Mouse (Mus musculus): Measurements from ENCODE around the gene Pou2f3. TPM values are rescaled to one million over a fixed set of nuclear protein-coding genes. Genes with fewer than 3 reads are reported as not detected.

The Pou2f3 gene
- polyA plus RNA-seq, 1 experiment = 0.46 TPM

DNA sequence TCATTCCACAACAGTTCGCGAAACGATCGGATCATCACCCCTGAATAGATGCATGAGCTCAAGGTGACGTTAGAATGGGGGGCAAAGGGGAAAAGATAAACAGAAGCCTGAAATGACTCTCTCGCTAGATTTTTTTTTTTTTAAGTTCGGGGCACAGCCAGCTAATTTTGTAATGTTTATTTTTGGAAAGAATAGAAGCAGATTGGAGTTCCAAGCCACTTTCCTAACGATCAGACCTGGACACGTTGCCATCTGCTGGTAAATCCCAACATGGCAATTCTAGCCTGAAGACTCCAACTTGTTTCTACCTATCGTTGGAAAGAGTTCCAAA lies 103.0 kb downstream of the Pou2f3 start, which contains the start of gene Arhgef12:
Gene Arhgef12 (minus strand): TSS at position 53 of the 331 bp plus-strand sequence.
- peak within 1 kb of the TSS; percentile 73 for H3K4me3 ChIP-seq (replicated peaks; ENCODE audit: extremely low read depth, low read depth, low read length)
- DNase-seq = peak; percentile 51
- peaks cover 14% of the 10 kb centered on the region for H3K4me1 ChIP-seq (ENCODE audit: control insufficient read depth, insufficient read depth, low read length)
- 6% methylated on average over 10 of the region's 10 CpGs for WGBS
- TF ChIP-seq POLR2A (IDR thresholded peaks at IDR 0.05; ENCODE audit: borderline replicate concordance, extremely low read depth, low read depth, low read length) = no peak
- TF ChIP-seq CTCF (IDR thresholded peaks at IDR 0.05; ENCODE audit: insufficient read depth, low read length) = peak; percentile 45

DNA sequence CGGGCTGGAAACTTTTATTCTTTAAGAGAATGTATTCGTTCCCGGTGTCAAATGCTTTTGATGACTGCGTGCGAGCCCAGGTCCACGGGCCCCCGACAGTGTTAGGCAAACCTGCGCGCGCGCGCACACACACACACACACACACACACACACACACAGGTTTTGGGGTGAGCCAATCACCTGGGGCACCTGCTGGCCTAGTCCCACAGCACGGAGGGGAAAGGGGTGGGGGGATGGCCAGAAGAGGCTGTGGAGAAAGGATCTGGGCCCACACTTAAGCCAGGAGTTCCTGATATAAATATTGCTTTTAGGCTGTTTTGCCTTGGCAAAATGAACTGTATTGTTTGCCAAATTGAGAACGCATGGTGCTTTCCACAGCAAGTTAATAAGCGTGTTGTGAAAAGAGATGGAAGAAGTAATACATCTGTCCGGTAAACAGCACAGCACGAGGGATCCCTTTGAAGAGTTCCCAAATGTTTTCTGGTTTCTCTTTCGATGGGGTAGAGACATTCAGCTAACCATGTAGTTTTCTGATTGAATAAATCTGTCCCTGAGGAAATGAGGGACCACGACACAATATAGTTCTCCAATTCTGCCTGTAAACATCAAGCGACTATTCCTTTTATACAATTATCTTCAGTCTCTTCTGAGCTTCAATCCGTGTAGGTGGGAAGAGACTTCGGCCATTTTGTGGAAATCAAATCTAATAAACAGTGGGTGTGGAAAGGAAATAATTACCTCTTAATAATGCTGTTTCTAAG lies 103.6 kb downstream of the Pou2f3 start:
- H3K4me3 ChIP-seq (replicated peaks; ENCODE audit: extremely low read depth, low read depth, low read length) = peak overlapping the region; percentile 73
- 4% methylated on average over 22 of the region's 22 CpGs for WGBS
- peaks cover 14% of the 10 kb centered on the region for H3K4me1 ChIP-seq (ENCODE audit: control insufficient read depth, insufficient read depth, low read length)
- TF ChIP-seq POLR2A (IDR thresholded peaks at IDR 0.05; ENCODE audit: borderline replicate concordance, extremely low read depth, low read depth, low read length) = no peak
- no peak for TF ChIP-seq CTCF (IDR thresholded peaks at IDR 0.05; ENCODE audit: insufficient read depth, low read length)
- DNase-seq = no peak

DNA sequence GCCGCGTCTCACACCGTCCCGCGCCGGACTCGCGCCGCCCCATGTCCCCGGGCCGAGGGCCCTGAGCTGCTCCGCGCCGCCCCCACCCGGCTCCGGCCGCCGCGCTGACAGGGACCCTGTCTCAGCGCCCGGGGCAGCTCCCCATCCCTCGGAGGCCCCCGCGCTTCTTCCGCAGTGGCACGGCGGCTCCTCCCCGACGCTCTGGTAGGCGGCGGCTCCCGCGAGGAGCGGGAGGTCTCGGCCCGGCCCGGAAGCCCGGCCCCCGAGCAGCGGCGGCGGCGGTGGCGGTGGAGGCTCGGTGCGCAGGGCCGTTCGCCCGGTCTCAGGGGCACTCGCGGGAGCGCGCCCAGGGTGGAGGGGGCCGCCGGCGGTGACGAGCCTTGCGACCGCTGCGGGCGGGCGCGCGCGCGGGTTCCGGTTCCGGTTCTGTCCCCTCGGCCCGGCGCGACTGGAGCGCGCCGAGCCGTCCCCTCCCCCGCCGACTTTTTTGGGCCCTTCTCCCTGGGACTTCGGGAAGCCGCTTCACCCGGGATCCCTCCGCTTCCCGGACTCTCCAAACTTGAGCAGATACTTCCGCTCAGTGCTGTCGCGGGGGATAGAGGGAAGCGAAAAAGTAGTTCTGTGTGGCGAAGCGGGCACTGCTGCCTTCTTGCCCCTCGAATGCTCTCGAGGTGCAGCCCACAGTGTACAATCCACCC lies 104.4 kb downstream of the Pou2f3 start:
- H3K4me3 ChIP-seq (replicated peaks; ENCODE audit: extremely low read depth, low read depth, low read length) = peak overlapping the region; percentile 89
- WGBS = under 1% methylated on average over 87 of the region's 91 CpGs
- peaks cover 11% of the 10 kb centered on the region for H3K4me1 ChIP-seq (ENCODE audit: control insufficient read depth, insufficient read depth, low read length)
- TF ChIP-seq POLR2A (IDR thresholded peaks at IDR 0.05; ENCODE audit: borderline replicate concordance, extremely low read depth, low read depth, low read length) (peak; percentile 78; the same call in 1 of the 2 replicates), CTCF (IDR thresholded peaks at IDR 0.05; ENCODE audit: insufficient read depth, low read length) (no peak)
- DNase-seq = peak; percentile 91

DNA sequence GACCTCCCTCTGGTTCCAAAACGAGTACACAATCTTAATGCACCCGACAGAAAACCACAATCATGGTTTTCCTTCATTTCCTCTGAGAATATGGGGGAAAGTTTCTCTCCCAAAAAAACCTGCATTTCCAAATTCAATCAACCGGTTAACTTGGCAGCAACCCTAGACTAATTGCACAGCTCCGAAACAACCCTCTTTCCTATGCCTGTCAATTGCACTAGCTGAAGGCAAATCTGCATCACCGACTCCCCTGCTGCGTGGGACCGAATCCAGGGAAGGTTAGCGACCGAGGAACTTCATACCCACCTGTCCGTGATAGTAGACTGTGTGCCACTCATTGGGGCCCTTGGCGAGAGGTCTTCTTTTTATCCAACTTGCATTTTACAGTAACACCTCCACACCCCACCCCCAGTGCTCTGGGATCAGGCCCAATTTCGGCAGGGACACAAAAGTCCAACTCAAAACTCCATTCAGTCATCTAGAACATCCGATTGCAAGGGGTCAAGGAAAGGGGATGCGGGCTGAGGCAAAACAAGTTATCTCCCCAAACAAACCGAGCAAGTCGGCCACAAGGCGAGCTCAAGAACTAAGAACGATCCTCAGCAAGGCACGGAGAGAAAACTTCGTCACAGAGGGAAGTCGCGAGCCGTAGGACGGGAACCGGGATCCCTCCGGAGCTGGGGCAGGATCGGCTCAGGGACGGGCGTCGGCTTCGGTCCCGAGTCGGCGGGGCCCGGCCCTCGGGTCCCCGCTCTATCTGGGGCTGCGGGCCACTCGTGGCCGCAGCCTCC lies 105.1 kb downstream of the Pou2f3 start:
- under 1% methylated on average over 40 of the region's 40 CpGs for WGBS
- Histone ChIP-seq H3K4me3 (replicated peaks; ENCODE audit: extremely low read depth, low read depth, low read length) (peak overlapping the region; percentile 89), H3K4me1 (ENCODE audit: control insufficient read depth, insufficient read depth, low read length) (peaks cover 7% of the 10 kb centered on the region)
- TF ChIP-seq POLR2A (IDR thresholded peaks at IDR 0.05; ENCODE audit: borderline replicate concordance, extremely low read depth, low read depth, low read length) (0 out of 2 replicates have a peak, but pooled peaks have one; percentile 17), CTCF (IDR thresholded peaks at IDR 0.05; ENCODE audit: insufficient read depth, low read length) (no peak)
- peak; percentile 59 for DNase-seq

DNA sequence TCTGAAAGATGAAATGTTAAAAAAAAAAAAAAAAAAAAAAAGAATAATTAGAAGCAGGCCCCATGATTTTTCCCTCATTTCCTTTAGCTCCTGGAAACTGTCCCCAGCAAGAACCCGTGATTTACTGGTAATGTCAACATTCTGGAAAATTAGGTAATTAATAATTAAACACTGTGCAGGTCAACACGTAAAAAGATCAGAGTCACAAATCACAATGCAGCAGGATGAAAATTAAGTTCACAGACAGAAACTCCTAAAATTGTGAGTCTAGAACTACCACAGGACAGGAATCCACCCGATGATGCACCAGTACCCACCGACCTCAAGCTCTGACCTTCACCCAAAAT lies 105.7 kb downstream of the Pou2f3 start:
- no peak for TF ChIP-seq CTCF (IDR thresholded peaks at IDR 0.05; ENCODE audit: insufficient read depth, low read length)
- no peak for TF ChIP-seq POLR2A (IDR thresholded peaks at IDR 0.05; ENCODE audit: borderline replicate concordance, extremely low read depth, low read depth, low read length)
- WGBS = 2% methylated on average over 4 of the region's 4 CpGs
- peaks cover 9% of the 10 kb centered on the region for H3K4me1 ChIP-seq (ENCODE audit: control insufficient read depth, insufficient read depth, low read length)
- peak overlapping the region; percentile 89 for H3K4me3 ChIP-seq (replicated peaks; ENCODE audit: extremely low read depth, low read depth, low read length)
- no peak for DNase-seq

DNA sequence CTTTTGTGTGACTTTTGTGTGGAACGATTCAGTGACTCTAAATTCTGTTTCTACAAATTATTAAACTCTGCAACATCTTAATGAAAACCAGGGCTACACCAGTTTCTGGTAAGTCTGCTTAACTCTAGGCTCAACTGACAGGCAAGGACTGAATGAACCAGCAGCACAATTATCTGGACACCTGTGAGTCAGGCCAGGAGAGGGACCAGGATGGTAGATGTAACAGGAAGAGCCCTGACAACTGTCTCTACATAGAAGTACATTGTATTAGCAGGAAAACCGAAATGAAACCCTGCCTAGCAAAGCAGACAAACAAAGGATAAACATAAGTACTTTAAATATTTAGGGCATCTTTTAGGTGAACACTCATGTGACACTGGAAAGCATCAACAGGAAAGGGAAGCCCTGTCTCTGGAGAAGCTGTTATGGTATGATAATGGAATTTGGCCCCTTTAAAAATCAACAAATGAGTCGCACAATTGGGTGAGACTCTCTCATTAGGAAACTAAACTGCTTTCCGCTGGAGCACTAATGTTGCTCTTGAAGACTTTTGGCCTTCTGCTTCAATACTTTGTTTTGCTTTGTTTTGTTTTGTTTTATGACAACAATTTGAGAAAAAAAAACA lies 106.4 kb downstream of the Pou2f3 start:
- DNase-seq = no peak
- 14% methylated on average over 4 of the region's 4 CpGs for WGBS
- TF ChIP-seq CTCF (IDR thresholded peaks at IDR 0.05; ENCODE audit: insufficient read depth, low read length) (no peak), POLR2A (IDR thresholded peaks at IDR 0.05; ENCODE audit: borderline replicate concordance, extremely low read depth, low read depth, low read length) (no peak)
- Histone ChIP-seq H3K4me1 (ENCODE audit: control insufficient read depth, insufficient read depth, low read length) (peaks cover 9% of the 10 kb centered on the region), H3K4me3 (replicated peaks; ENCODE audit: extremely low read depth, low read depth, low read length) (peak overlapping the region; percentile 62)

DNA sequence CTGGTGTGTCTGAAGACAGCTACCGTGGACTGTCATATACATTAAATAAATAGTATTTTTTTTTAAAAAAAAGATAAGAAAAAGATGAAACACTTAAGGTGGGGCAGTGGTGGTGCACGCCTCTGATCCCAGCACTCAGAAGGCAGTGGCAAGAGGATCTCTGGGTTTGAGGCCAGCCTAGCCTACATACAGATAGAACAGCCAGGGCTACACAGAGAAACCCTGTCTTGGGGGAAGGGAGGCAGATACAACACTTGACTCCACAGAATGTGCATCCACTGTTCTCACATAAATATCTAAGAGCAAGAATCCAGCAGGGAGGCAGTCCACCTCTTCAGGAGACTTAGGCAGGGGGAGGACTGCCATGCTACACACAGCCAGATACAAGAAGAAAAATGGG lies 107.2 kb downstream of the Pou2f3 start:
- 63% methylated on average over 2 of the region's 2 CpGs for WGBS
- H3K4me3 ChIP-seq (replicated peaks; ENCODE audit: extremely low read depth, low read depth, low read length) = peak overlapping the region; percentile 18
- no peak for DNase-seq
- H3K4me1 ChIP-seq (ENCODE audit: control insufficient read depth, insufficient read depth, low read length) = peaks cover 9% of the 10 kb centered on the region
- TF ChIP-seq CTCF (IDR thresholded peaks at IDR 0.05; ENCODE audit: insufficient read depth, low read length) (no peak), POLR2A (IDR thresholded peaks at IDR 0.05; ENCODE audit: borderline replicate concordance, extremely low read depth, low read depth, low read length) (no peak)

DNA sequence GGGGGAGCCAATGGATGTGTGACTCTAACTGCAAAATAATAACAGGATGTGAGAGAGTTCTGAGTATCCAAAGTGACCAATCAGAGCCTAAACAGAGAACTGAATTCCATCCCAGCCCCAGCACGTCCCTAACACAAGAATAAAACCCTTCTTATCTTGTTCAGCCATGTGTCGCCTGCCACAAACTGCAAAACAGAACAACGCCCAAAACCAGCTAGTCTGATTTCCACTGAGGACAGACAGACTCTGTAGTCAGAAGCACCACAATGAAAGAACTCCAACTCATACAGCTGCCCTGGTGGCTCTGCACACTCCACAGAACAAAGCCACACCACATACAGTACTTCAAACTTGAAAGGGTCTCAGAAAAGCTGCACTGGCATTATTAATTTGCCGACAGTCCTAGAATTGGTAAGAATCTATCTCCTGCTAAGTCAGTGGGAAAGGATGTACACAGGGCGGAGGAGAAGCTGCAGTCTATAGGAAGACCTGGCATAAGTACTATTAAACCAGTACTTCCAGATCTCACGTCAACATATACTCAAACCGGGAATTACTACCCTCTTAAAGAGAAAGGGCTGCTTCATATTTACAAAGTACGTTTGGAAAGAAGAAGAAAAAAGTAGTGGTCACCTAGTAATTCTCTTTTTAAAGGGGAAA lies 108.1 kb downstream of the Pou2f3 start:
- TF ChIP-seq POLR2A (IDR thresholded peaks at IDR 0.05; ENCODE audit: borderline replicate concordance, extremely low read depth, low read depth, low read length) (no peak), CTCF (IDR thresholded peaks at IDR 0.05; ENCODE audit: insufficient read depth, low read length) (no peak)
- 23% methylated on average over 8 of the region's 8 CpGs for WGBS
- peak overlapping the region; percentile 45 for H3K4me3 ChIP-seq (replicated peaks; ENCODE audit: extremely low read depth, low read depth, low read length)
- H3K4me1 ChIP-seq (ENCODE audit: control insufficient read depth, insufficient read depth, low read length) = peaks cover 9% of the 10 kb centered on the region
- no peak for DNase-seq
